Mouse (Mus musculus): ENCODE measurements around the gene Lgals4.

Gene Lgals4

GRCm38 (mm10) chr7:28833723-28834347 is at the start of gene Lgals4:
Lgals4 (plus strand) TSS chr7:28833854.
- DNase-seq: no peak

GRCm38 (mm10) chr7:28785161-28785560 is 48.5 kb upstream of the Lgals4 start:
- DNase-seq: no peak

- no peak for DNase-seq
These were observed 45.8 kb upstream of the Lgals4 start for GRCm38 (mm10) chr7:28787884-28788283.

GRCm38 (mm10) chr7:28788307-28789195 is 45.1 kb upstream of the Lgals4 start, which contains the start of gene Rinl:
Rinl (plus strand) TSS chr7:28788969.
- no peak for DNase-seq

- DNase-seq: no peak
These were observed 44.4 kb upstream of the Lgals4 start for GRCm38 (mm10) chr7:28789235-28789634.

GRCm38 (mm10) chr7:28790066-28790806 is 43.4 kb upstream of the Lgals4 start:
- no peak for DNase-seq

GRCm38 (mm10) chr7:28791706-28792105 is 41.9 kb upstream of the Lgals4 start:
- no peak for DNase-seq

GRCm38 (mm10) chr7:28792391-28793185 is 41.1 kb upstream of the Lgals4 start:
- no peak for DNase-seq

- peak in 1 of 2 experiments; percentile 41 for DNase-seq
These were observed 39.8 kb upstream of the Lgals4 start for GRCm38 (mm10) chr7:28793834-28794233.

GRCm38 (mm10) chr7:28794496-28794895 is 39.2 kb upstream of the Lgals4 start:
- no peak for DNase-seq

GRCm38 (mm10) chr7:28795832-28796231 is 37.8 kb upstream of the Lgals4 start:
- DNase-seq: no peak

- peak; percentile 90 for DNase-seq
These were observed 37.1 kb upstream of the Lgals4 start for GRCm38 (mm10) chr7:28796562-28796975.

GRCm38 (mm10) chr7:28799994-28800393 is 33.7 kb upstream of the Lgals4 start:
- DNase-seq: no peak

GRCm38 (mm10) chr7:28801451-28801850 is 32.2 kb upstream of the Lgals4 start:
- DNase-seq: no peak

- DNase-seq: no peak
These were observed 31.6 kb upstream of the Lgals4 start for GRCm38 (mm10) chr7:28801901-28802670.

GRCm38 (mm10) chr7:28802846-28803588 is 30.6 kb upstream of the Lgals4 start:
- no peak for DNase-seq

- no peak for DNase-seq
These were observed 29.9 kb upstream of the Lgals4 start for GRCm38 (mm10) chr7:28803756-28804155.

GRCm38 (mm10) chr7:28806869-28807268 is 26.8 kb upstream of the Lgals4 start:
- peak in 1 of 2 experiments; percentile 55 for DNase-seq

- no peak for DNase-seq
These were observed 25.9 kb upstream of the Lgals4 start for GRCm38 (mm10) chr7:28807641-28808220.

GRCm38 (mm10) chr7:28808221-28808941 is 25.3 kb upstream of the Lgals4 start, which contains the start of gene Hnrnpl:
Hnrnpl (plus strand) TSS chr7:28808541.
- DNase-seq: no peak
